Mouse (Mus musculus) kidney, adult 2 months (tissue): Measurements from ENCODE around the gene Daglb. TPM values are rescaled to one million over a fixed set of nuclear protein-coding genes. Genes with fewer than 3 reads are reported as not detected.
A peak's percentile ranks its signal among the peaks of the same experiment; 100 is the strongest.

Source experiments
- DNase-seq: peaks from one replicate; pipeline ENCODE4 v3.0.0; 2021
- H3K27ac ChIP-seq: fragments of 200-500 bp; 2 replicates; pipeline ENCODE4 v1.5.1; 2012; ENCODE audit warnings: low read depth, low read length, control low read depth, inconsistent platforms; ENCODE audit not compliant: insufficient read depth
- H3K27me3 ChIP-seq: fragments of 200-500 bp; replicated peaks from 2 replicates; pipeline ENCODE4 v1.6.1; 2012; ENCODE audit warnings: mild to moderate bottlenecking, moderate library complexity, low read length, inconsistent platforms; ENCODE audit not compliant: control insufficient read depth, insufficient read depth
- H3K36me3 ChIP-seq: fragments of 200-500 bp; 2 replicates; pipeline ENCODE4 v1.6.1; 2012; ENCODE audit warnings: mild to moderate bottlenecking, moderate library complexity, low read length, inconsistent platforms; ENCODE audit not compliant: control insufficient read depth, insufficient read depth
- H3K4me1 ChIP-seq: fragments of 200-500 bp; 2 replicates; pipeline ENCODE4 v1.6.1; 2011; ENCODE audit warnings: low read length; ENCODE audit not compliant: control insufficient read depth, insufficient read depth
- H3K4me3 ChIP-seq: fragments of 200-500 bp; 2 replicates; pipeline ENCODE4 v1.5.1; 2011; ENCODE audit warnings: mild to moderate bottlenecking, low read depth, low read length, control low read depth; ENCODE audit not compliant: insufficient read depth
- CTCF ChIP-seq: fragments of 200-500 bp; conservative IDR thresholded peaks from 2 replicates; pipeline ENCODE4 v1.5.1; 2011; ENCODE audit warnings: low read depth, mild to moderate bottlenecking, control low read depth, low read length, moderate library complexity, mixed read lengths; ENCODE audit not compliant: insufficient read depth, insufficient read length
- POLR2A ChIP-seq: fragments of 200-500 bp; IDR thresholded peaks from one replicate; pipeline ENCODE4 v1.6.1; 2011; ENCODE audit warnings: low read depth, low read length, control low read depth
- WGBS: fragments of 180-500 bp; shearing (Covaris S2); methylation state at CpG from one replicate; pipeline ENCODE4 v1.1.7; 2018; 5-methylcytosine and 5-hydroxymethylcytosine counted together
- polyA plus RNA-seq: library from polyadenylated mRNA; depleted of rRNA; stranded (reverse); fragments of >200 nt; gene quantifications from 2 replicates; pipeline ENCODE4 v1.2.3, GENCODE M21; 2012

The Daglb gene
- polyA plus RNA-seq, 1 experiment = 11.7 TPM

DNA sequence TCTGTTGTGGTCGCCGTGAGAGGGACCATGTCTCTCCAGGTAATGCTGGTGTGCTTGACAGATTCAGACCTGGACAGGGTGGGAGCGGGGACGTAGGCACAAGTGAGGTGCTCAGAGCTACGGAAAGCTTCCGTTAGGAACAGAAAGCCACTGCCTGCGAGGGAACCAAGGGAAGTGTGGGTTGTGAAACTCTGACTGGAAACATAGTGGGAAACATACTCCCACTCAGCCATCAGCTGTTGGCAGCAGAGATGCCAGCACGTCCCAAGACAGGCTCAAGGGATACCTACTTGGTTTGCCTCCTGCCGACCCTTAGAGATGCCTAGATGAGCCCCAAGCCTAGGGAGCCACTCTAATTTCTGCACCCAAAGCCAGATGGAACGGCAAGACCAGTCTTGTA, 22.8 kb downstream of the Daglb start:
- no peaks in the 10 kb centered on the region for H3K4me1 ChIP-seq
- H3K27ac ChIP-seq = no peak overlapping the region
- DNase-seq = no peak
- H3K36me3 ChIP-seq = no peaks in the 10 kb centered on the region
- no peak for TF ChIP-seq CTCF
- no peak for TF ChIP-seq POLR2A
- H3K4me3 ChIP-seq = no peak overlapping the region
- no peaks in the 10 kb centered on the region for H3K27me3 ChIP-seq
- 88% methylated on average over 10 of the region's 10 CpGs for WGBS

DNA sequence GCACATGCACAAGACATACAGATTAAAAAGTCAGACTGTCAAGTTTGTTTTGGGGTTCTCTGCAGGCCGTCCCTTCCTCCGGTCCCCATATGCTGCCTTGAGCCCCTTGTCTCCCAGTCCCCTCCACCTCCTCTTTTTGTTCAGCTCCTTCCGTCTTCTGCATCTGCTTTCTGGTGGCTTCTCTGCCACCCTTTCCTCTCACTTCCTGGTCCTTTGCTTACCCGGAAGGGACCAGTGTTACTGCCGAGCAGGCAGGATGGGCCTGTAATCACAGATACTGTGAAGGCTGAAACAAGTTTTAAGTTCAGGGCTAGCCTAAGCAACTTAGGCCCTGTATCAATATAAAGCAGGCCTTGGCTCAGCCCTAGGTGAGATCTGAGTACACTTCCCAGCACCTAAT, 23.6 kb downstream of the Daglb start:
- no peaks in the 10 kb centered on the region for H3K27me3 ChIP-seq
- no peak overlapping the region for H3K27ac ChIP-seq
- whole genome bisulfite sequencing = 88% methylated on average over 5 of the region's 5 CpGs
- no peak overlapping the region for H3K4me3 ChIP-seq
- TF ChIP-seq POLR2A (no peak), CTCF (no peak)
- no peaks in the 10 kb centered on the region for H3K4me1 ChIP-seq
- DNase-seq = no peak
- H3K36me3 ChIP-seq = no peaks in the 10 kb centered on the region

DNA sequence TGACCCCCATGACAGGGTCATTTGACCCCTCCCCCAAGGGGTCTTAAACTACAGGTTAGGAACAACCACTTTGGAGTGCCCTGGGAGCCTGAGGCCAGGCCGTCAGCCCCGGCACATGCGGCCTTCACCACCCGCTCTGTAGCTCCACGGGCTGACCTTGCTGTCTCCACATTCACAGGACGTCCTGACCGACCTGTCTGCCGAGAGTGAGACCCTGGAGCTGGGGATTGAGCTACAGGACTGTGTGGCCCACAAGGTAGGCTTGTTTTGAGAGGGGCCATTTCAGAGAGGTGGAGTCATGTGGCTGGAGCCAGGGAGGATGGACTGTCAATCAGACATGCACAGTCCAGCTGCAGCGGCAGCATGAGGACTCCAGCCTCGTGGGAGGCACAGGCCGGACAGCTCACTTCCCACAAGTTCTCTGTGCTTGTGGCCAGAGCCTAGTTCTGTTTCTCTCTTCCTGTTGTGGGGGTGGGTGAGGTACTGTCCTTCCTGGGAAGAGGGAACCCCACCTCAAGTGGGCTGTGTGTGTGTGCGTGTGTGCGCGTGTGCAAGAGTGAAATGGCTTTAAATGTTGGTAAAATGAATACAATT, 25.5 kb downstream of the Daglb start:
- Histone ChIP-seq H3K27me3 (no peaks in the 10 kb centered on the region), H3K36me3 (no peaks in the 10 kb centered on the region), H3K27ac (no peak overlapping the region), H3K4me1 (no peaks in the 10 kb centered on the region), H3K4me3 (no peak overlapping the region)
- TF ChIP-seq POLR2A (no peak), CTCF (no peak)
- no peak for DNase-seq
- WGBS = 75% methylated on average over 14 of the region's 14 CpGs

DNA sequence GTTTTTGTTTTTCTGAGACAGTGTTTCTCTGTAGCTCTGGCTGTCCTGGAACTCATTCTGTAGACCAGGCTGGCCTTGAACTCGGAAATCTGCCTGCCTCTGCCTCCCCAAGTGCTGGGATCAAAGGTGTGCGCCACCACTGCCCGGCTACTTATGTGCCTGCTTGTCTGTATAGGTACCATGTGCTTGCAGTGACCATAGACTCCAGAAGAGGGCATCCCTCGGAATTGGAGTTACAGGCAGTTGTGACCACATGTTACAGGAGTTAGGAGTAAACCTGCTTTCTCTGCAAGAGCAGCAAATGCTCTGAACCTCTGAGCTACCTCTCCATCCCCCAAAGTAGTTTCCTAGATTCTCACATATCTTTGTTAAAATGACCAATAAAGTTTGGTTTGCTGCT, 27.4 kb downstream of the Daglb start:
- TF ChIP-seq CTCF (0 out of 2 replicates have a peak, but pooled peaks have one; percentile 16), POLR2A (no peak)
- Histone ChIP-seq H3K27me3 (no peaks in the 10 kb centered on the region), H3K4me1 (no peaks in the 10 kb centered on the region), H3K4me3 (no peak overlapping the region), H3K27ac (no peak overlapping the region), H3K36me3 (no peaks in the 10 kb centered on the region)
- WGBS = 86% methylated on average over 4 of the region's 4 CpGs
- DNase-seq = no peak

DNA sequence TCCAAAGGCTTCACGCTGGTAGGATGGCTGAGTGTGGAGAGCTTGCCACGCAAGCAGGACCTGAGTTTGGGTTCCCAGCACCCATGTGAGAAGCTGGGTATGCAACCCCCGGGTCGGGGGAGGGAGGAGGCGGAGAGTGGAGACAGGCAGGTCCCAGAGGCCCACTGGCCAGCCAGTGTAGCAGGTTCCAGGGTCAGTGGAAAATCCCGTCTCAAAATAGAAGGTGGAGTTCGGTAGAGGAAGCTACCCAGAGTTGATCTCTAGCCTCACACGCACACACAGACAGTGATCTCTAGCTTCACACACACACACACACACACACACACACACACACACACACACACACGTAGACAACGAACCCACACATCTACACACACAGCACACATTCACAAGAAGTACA, 28.8 kb downstream of the Daglb start:
- H3K4me1 ChIP-seq = no peaks in the 10 kb centered on the region
- H3K27me3 ChIP-seq = no peaks in the 10 kb centered on the region
- no peak for TF ChIP-seq POLR2A
- TF ChIP-seq CTCF = no peak
- H3K36me3 ChIP-seq = no peaks in the 10 kb centered on the region
- no peak overlapping the region for H3K4me3 ChIP-seq
- no peak overlapping the region for H3K27ac ChIP-seq
- WGBS = 84% methylated on average over 10 of the region's 10 CpGs
- no peak for DNase-seq

DNA sequence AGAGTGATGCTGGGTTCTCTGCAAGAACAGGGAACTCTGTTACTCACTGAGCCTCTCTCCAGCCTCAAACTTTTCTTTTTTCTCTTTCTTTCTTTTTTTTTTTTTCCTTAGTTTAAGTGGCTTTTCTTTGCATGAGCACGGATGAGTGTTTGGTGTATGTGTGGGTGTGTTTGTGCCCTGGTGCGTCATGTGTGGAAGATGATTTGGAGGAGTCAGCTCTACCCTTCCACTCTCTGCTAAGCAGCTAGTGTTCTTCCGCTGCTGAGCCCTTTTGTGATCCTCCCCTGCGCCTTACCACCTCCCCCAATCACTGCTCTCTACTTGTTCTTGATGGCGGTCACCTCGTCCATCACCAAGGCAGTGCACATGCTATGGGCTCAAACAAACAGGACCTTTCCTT, 31.3 kb downstream of the Daglb start:
- TF ChIP-seq CTCF (no peak), POLR2A (no peak)
- no peaks in the 10 kb centered on the region for H3K36me3 ChIP-seq
- 92% methylated on average over 6 of the region's 6 CpGs for WGBS
- DNase-seq = no peak
- no peaks in the 10 kb centered on the region for H3K4me1 ChIP-seq
- no peak overlapping the region for H3K27ac ChIP-seq
- no peak overlapping the region for H3K4me3 ChIP-seq
- no peaks in the 10 kb centered on the region for H3K27me3 ChIP-seq

DNA sequence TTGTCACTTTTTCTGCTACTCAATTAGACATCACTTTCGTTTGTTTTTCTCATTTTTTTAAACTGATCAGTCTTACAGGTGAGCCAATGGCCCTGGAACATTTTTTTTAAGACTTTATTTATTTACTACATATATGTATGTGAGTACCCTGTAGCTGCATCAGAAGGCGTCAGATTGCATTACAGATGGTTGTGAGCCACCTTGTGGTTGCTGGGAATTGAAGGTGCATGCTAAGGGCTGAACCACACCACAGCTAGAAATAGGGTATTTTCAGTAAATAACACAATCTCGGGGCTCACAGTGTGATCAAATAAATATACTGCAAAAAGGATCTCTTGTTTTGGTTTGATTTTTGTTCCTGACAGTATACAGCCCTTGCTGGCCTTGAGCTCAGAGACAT, 33.1 kb downstream of the Daglb start:
- no peaks in the 10 kb centered on the region for H3K4me1 ChIP-seq
- H3K27me3 ChIP-seq = no peaks in the 10 kb centered on the region
- TF ChIP-seq CTCF (0 out of 2 replicates have a peak, but pooled peaks have one; percentile 16), POLR2A (no peak)
- H3K27ac ChIP-seq = no peak overlapping the region
- no peak for DNase-seq
- 79% methylated on average over 3 of the region's 3 CpGs for WGBS
- H3K36me3 ChIP-seq = no peaks in the 10 kb centered on the region
- H3K4me3 ChIP-seq = no peak overlapping the region
